Mouse (Mus musculus): ENCODE results near the gene Rwdd3. TPM values are rescaled to one million over a fixed set of nuclear protein-coding genes. Genes with fewer than 3 reads are reported as not detected.
A peak's percentile ranks its signal among the peaks of the same experiment; 100 is the strongest.

Rwdd3 gene
- total and polyA plus RNA-seq, 2 experiments from 2014 or later, result 16.4 to 19.6 TPM

DNA sequence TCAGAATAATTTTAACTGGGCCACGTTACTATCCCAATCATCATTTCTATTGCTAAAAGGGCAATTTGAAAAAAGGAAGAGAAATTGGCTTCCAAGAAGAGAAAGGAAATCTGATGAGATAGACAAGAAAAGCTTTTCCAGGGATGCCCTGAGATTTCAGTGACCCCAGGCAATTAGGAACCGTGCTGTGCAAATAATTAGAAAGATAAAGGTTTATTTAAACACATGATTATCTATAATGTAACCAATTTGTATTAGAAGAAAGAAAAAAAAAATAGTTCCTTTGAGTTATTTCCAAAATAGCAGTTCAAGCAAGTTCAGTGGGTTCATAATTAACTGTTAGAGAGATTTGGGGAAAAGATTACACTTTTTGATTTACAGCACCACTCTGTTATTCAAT lies 1.2 kb upstream of the Rwdd3 start:
- H3K27ac ChIP-seq (ENCODE audit: low read depth, low read length), result no peak overlapping the region
- H3K4me3 ChIP-seq (ENCODE audit: low read depth, low read length), result no peak overlapping the region
- H3K27me3 ChIP-seq (ENCODE audit: insufficient read depth, low read length), result no peaks in the 10 kb centered on the region
- H3K36me3 ChIP-seq (ENCODE audit: insufficient read depth), result no peaks in the 10 kb centered on the region
- no peak overlapping the region for H3K4me2 ChIP-seq (ENCODE audit: low read depth)
- no peak for DNase-seq
- no peaks in the 10 kb centered on the region for H3K4me1 ChIP-seq (ENCODE audit: insufficient read depth)
- ATAC-seq, result no peak
- no peak for TF ChIP-seq CTCF (IDR thresholded peaks at IDR 0.05; ENCODE audit: low read depth)
- H3K9ac ChIP-seq, result no peak overlapping the region
- 51% methylated on average over 2 of the region's 2 CpGs for WGBS
- H3K9me3 ChIP-seq (ENCODE audit: low read length), result no peaks in the 10 kb centered on the region

DNA sequence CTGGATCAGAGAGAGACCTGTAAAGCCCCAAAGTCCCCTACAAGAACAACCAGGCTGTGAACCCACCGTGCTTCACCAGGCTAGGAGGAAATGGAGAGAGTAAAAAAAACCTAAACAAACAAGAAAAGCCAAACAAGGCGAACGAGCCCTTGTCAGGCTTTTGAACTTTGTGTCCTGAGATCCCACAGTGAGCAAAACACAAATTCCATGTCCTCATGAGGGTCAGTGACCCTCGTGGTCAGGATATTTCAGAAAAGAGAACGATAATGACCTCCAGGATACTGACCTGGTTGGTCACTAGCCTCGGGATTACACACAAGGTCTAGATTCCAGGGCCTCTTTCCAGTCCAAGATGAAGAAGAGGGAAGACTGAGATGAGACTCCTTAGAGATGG lies 374 bp upstream of the Rwdd3 start:
- ATAC-seq (no peak), DNase-seq (no peak)
- H3K4me2 ChIP-seq (ENCODE audit: low read depth), result peak overlapping the region; percentile 83
- TF ChIP-seq CTCF (IDR thresholded peaks at IDR 0.05; ENCODE audit: low read depth), result no peak
- H3K36me3 ChIP-seq (ENCODE audit: insufficient read depth), result no peaks in the 10 kb centered on the region
- H3K9ac ChIP-seq, result peak overlapping the region; percentile 67
- no peaks in the 10 kb centered on the region for H3K4me1 ChIP-seq (ENCODE audit: insufficient read depth)
- no peaks in the 10 kb centered on the region for H3K9me3 ChIP-seq (ENCODE audit: low read length)
- H3K27me3 ChIP-seq (ENCODE audit: insufficient read depth, low read length), result no peaks in the 10 kb centered on the region
- 59% methylated on average over 6 of the region's 6 CpGs for WGBS
- H3K4me3 ChIP-seq (ENCODE audit: low read depth, low read length), result peak overlapping the region; percentile 67
- H3K27ac ChIP-seq (ENCODE audit: low read depth, low read length), result no peak overlapping the region

DNA sequence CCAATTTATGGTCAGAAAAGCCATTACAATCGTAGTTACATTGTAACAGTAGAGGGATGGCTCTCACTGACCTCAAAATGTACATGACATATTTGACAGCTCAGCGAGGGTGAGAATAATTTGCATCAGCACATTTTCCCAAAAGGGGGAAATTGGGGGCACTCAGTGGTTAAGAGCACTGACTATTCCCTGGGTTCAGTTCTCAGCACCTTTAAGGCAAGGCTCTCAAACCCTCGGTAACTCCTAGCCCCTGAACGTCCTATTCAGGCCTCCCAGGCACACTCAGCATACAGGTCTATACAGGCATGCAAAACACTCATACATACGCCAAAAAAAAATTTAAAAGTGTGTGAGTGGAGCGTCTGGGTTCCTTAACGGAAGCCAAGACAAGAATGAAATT lies 864 bp downstream of the Rwdd3 start:
- no peaks in the 10 kb centered on the region for H3K27me3 ChIP-seq (ENCODE audit: insufficient read depth, low read length)
- no peak overlapping the region for H3K27ac ChIP-seq (ENCODE audit: low read depth, low read length)
- H3K4me3 ChIP-seq (ENCODE audit: low read depth, low read length), result peak overlapping the region; percentile 67
- H3K4me1 ChIP-seq (ENCODE audit: insufficient read depth), result no peaks in the 10 kb centered on the region
- H3K9ac ChIP-seq, result peak overlapping the region; percentile 67; the same call in 1 of the 2 replicates
- no peaks in the 10 kb centered on the region for H3K9me3 ChIP-seq (ENCODE audit: low read length)
- 56% methylated on average over 7 of the region's 7 CpGs for WGBS
- no peak for DNase-seq
- peak overlapping the region; percentile 83 for H3K4me2 ChIP-seq (ENCODE audit: low read depth)
- ATAC-seq, result no peak
- no peak for TF ChIP-seq CTCF (IDR thresholded peaks at IDR 0.05; ENCODE audit: low read depth)
- H3K36me3 ChIP-seq (ENCODE audit: insufficient read depth), result no peaks in the 10 kb centered on the region

DNA sequence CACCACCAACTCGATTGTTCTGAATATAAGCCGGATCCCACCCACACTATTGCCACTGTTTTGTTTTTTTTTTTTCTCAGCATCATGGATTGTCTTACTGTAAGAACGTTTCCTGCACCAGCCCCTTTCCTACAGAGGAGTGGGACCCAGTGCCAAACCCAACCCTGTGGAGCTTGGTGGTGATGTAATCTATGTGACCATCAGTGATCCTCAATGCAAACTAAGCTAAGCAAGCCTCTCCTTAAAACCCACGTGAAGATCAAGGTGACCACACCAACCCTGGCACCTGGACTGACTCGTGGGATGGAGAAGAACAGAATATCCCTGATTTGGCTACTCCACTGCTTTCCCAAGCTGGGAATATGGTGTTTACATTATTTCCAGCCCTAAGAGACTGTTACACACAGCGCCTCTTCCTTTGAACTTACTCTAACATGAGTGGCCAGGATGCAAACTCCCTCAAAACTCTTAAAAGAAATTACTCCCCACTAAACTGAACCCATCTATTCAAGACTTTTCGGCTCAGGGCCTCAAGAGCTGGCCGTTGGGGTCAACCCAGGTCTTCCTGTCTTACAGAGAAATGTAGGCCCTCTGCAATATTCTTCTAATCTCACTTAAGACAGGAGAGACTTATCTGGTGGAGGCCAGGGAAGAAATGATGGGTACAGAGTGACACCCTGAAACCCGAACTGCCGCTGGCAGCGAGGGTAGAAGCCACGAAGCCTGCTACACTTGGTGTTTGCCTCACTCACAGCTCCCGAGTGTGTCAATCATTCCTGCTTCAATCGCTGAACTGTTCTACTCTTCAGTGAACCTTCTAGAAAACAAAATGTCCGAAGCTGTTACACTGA lies 2.2 kb downstream of the Rwdd3 start:
- H3K9ac ChIP-seq, result no peak overlapping the region
- no peak overlapping the region for H3K4me3 ChIP-seq (ENCODE audit: low read depth, low read length)
- TF ChIP-seq CTCF (IDR thresholded peaks at IDR 0.05; ENCODE audit: low read depth), result no peak
- no peaks in the 10 kb centered on the region for H3K36me3 ChIP-seq (ENCODE audit: insufficient read depth)
- no peaks in the 10 kb centered on the region for H3K27me3 ChIP-seq (ENCODE audit: insufficient read depth, low read length)
- no peaks in the 10 kb centered on the region for H3K9me3 ChIP-seq (ENCODE audit: low read length)
- ATAC-seq, result no peak
- no peak overlapping the region for H3K4me2 ChIP-seq (ENCODE audit: low read depth)
- H3K27ac ChIP-seq (ENCODE audit: low read depth, low read length), result no peak overlapping the region
- H3K4me1 ChIP-seq (ENCODE audit: insufficient read depth), result no peaks in the 10 kb centered on the region
- WGBS, result 64% methylated on average over 15 of the region's 15 CpGs
- no peak for DNase-seq

DNA sequence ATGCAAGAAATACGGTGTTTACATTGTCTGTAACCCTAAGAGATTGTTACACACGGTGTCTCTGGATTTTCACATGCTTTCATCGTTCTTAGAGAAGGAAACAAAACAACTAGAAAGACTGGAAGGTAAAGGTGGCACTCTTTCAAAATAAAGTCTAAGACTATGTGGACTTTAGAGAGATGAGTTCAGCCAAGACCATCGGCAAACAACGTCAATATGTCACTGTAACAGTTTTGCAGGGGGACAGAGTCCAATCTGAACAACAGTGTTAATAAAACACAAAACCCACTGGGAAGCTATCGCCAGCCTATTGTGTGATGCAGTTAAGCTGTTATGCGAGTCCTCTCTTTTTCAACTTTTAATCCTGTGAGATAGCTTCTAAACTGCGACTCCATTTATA lies 2.9 kb downstream of the Rwdd3 start:
- Histone ChIP-seq H3K27ac (ENCODE audit: low read depth, low read length) (no peak overlapping the region), H3K9ac (no peak overlapping the region), H3K9me3 (ENCODE audit: low read length) (no peaks in the 10 kb centered on the region), H3K36me3 (ENCODE audit: insufficient read depth) (no peaks in the 10 kb centered on the region), H3K4me1 (ENCODE audit: insufficient read depth) (no peaks in the 10 kb centered on the region), H3K27me3 (ENCODE audit: insufficient read depth, low read length) (no peaks in the 10 kb centered on the region), H3K4me3 (ENCODE audit: low read depth, low read length) (no peak overlapping the region), H3K4me2 (ENCODE audit: low read depth) (no peak overlapping the region)
- 86% methylated on average over 8 of the region's 8 CpGs for WGBS
- ATAC-seq, result no peak
- no peak for TF ChIP-seq CTCF (IDR thresholded peaks at IDR 0.05; ENCODE audit: low read depth)
- no peak for DNase-seq

GRCm38 (mm10) chr3:121163271-121163819 lies 8.2 kb downstream of the Rwdd3 start:
- no peak overlapping the region for H3K4me2 ChIP-seq (ENCODE audit: low read depth)
- 40% methylated on average over 7 of the region's 7 CpGs for WGBS
- no peak overlapping the region for H3K4me3 ChIP-seq (ENCODE audit: low read depth, low read length)
- H3K27ac ChIP-seq (ENCODE audit: low read depth, low read length), result no peak overlapping the region
- H3K27me3 ChIP-seq (ENCODE audit: insufficient read depth, low read length), result no peaks in the 10 kb centered on the region
- peak; percentile 69 for TF ChIP-seq CTCF (IDR thresholded peaks at IDR 0.05; ENCODE audit: low read depth)
- H3K9ac ChIP-seq, result no peak overlapping the region
- no peaks in the 10 kb centered on the region for H3K36me3 ChIP-seq (ENCODE audit: insufficient read depth)
- DNase-seq (peak; percentile 22), ATAC-seq (no peak)
- H3K9me3 ChIP-seq (ENCODE audit: low read length), result no peaks in the 10 kb centered on the region
- 0 out of 2 replicates have a peak, but pooled peaks cover 7% of the 10 kb centered on the region for H3K4me1 ChIP-seq (ENCODE audit: insufficient read depth)

GRCm38 (mm10) chr3:121161661-121162060 lies 9.8 kb downstream of the Rwdd3 start:
- no peak for ATAC-seq
- H3K9me3 ChIP-seq (ENCODE audit: low read length), result no peaks in the 10 kb centered on the region
- 54% methylated on average over 2 of the region's 2 CpGs for WGBS
- no peak for DNase-seq
- H3K4me1 ChIP-seq (ENCODE audit: insufficient read depth), result 0 out of 2 replicates have a peak, but pooled peaks cover 12% of the 10 kb centered on the region
- H3K4me3 ChIP-seq (ENCODE audit: low read depth, low read length), result no peak overlapping the region
- H3K4me2 ChIP-seq (ENCODE audit: low read depth), result no peak overlapping the region
- H3K27me3 ChIP-seq (ENCODE audit: insufficient read depth, low read length), result no peaks in the 10 kb centered on the region
- no peak overlapping the region for H3K27ac ChIP-seq (ENCODE audit: low read depth, low read length)
- no peak overlapping the region for H3K9ac ChIP-seq
- TF ChIP-seq CTCF (IDR thresholded peaks at IDR 0.05; ENCODE audit: low read depth), result peak; percentile 44
- no peaks in the 10 kb centered on the region for H3K36me3 ChIP-seq (ENCODE audit: insufficient read depth)
